Mouse (Mus musculus) limb, embryonic 14.5 days (tissue): ENCODE measurements around the gene Prdx2. TPM values are rescaled to one million over a fixed set of nuclear protein-coding genes. Genes with fewer than 3 reads are reported as not detected.

Experiments
- ATAC-seq: fragments of 200-750 bp; cut with Nextera tagmentation; 2 replicates; pipeline ENCODE4 v1.8.0; 2017; ENCODE audit warnings: low read depth, moderate number of reproducible peaks, moderate TSS enrichment; ENCODE audit not compliant: low FRiP score
- DNase-seq: peaks from one replicate; pipeline ENCODE4 v3.0.0-alpha.2; 2015; ENCODE audit warnings: low spot score
- H3K27ac ChIP-seq: fragments of 300-500 bp; sonication (generic); replicated peaks from 2 replicates; pipeline ENCODE4 v1.5.1; 2014; ENCODE audit warnings: low read depth, mild to moderate bottlenecking, low read length, moderate library complexity, mixed read lengths
- H3K27me3 ChIP-seq: fragments of 300-500 bp; sonication (generic); 2 replicates; pipeline ENCODE4 v1.6.1; 2014; ENCODE audit warnings: low read length, mixed read lengths; ENCODE audit not compliant: control insufficient read depth, insufficient read depth
- H3K36me3 ChIP-seq: fragments of 300-500 bp; sonication (generic); 2 replicates; pipeline ENCODE4 v1.6.1; 2014; ENCODE audit warnings: mild to moderate bottlenecking, low read length, moderate library complexity, mixed read lengths; ENCODE audit not compliant: control insufficient read depth, insufficient read depth
- H3K4me1 ChIP-seq: fragments of 300-500 bp; sonication (generic); 2 replicates; pipeline ENCODE4 v1.6.1; 2014; ENCODE audit warnings: antibody characterized with exemption, low read length, mixed read lengths; ENCODE audit not compliant: control insufficient read depth, insufficient read depth
- H3K4me2 ChIP-seq: fragments of 300-500 bp; sonication (generic); replicated peaks from 2 replicates; pipeline ENCODE4 v1.6.1; 2014; ENCODE audit warnings: low read depth, mild to moderate bottlenecking, low read length, moderate library complexity; ENCODE audit not compliant: severe bottlenecking
- H3K4me3 ChIP-seq: fragments of 300-500 bp; sonication (generic); replicated peaks from 2 replicates; pipeline ENCODE4 v1.5.1; 2014; ENCODE audit warnings: low read length
- H3K9ac ChIP-seq: fragments of 300-500 bp; sonication (generic); 2 replicates; pipeline ENCODE4 v1.6.1; 2014; ENCODE audit warnings: mild to moderate bottlenecking, low read depth, low read length, moderate library complexity; ENCODE audit not compliant: severe bottlenecking
- H3K9me3 ChIP-seq: fragments of 300-500 bp; sonication (generic); 2 replicates; pipeline ENCODE4 v1.6.1; 2016; ENCODE audit warnings: low read length; ENCODE audit not compliant: control insufficient read depth
- POLR2A ChIP-seq: fragments of 200-500 bp; IDR thresholded peaks from 2 replicates; pipeline ENCODE4 v1.8.0; 2012; ENCODE audit warnings: inconsistent platforms, mild to moderate bottlenecking, moderate library complexity, borderline replicate concordance; ENCODE audit not compliant: insufficient read depth, insufficient read length; ENCODE audit errors: extremely low read depth
- WGBS: fragments of 180-500 bp; shearing (Covaris S2); extraction: QIAGEN DNeasy Blood & Tissue Kit; methylation state at CpG from one replicate; pipeline ENCODE4 v1.1.7; 2014; 5-methylcytosine and 5-hydroxymethylcytosine counted together
- polyA plus RNA-seq, 2 experiments: library from polyadenylated mRNA; depleted of rRNA in 1 of 2; stranded (reverse) in 1 of 2; unstranded in 1 of 2; fragments of >200 nt; fragmentation: Nextera tagmentation in 1 of 2; extraction: Ambion mirVana in 1 of 2; gene quantifications; 2 replicates each; pipeline versions ENCODE4 v1.2.1 to v1.2.3; 2012 to 2014

Gene Prdx2
- polyA plus RNA-seq, 2 experiments: 405 to 839 TPM

- ATAC-seq (peak; percentile 34; the same call in 1 of the 2 replicates), DNase-seq (peak; percentile 34)
- WGBS: 1% methylated on average over 41 of the region's 50 CpGs
- Histone ChIP-seq H3K4me3 (peak within 1 kb of the TSS; percentile 40), H3K9me3 (no peaks in the 10 kb centered on the region), H3K27ac (no peak within 1 kb of the TSS), H3K9ac (0 out of 2 replicates have a peak within 1 kb of the TSS, but pooled peaks have one; percentile 16), H3K4me1 (peaks cover 6% of the 10 kb centered on the region), H3K4me2 (peak within 1 kb of the TSS; percentile 68), H3K36me3 (no peaks in the 10 kb centered on the region), H3K27me3 (peaks cover 54% of the 10 kb centered on the region)
- no peak for TF ChIP-seq POLR2A
These were observed 32.3 kb upstream of the Prdx2 start, which contains the start of gene Mast1 for GRCm38 (mm10) chr8:84936962-84937546. TSS of gene Mast1 (minus strand) at chr8:84937359.

- peaks cover 6% of the 10 kb centered on the region for H3K4me1 ChIP-seq
- ATAC-seq (no peak), DNase-seq (no peak)
- no peak for TF ChIP-seq POLR2A
- peaks cover 49% of the 10 kb centered on the region for H3K27me3 ChIP-seq
- no peaks in the 10 kb centered on the region for H3K9me3 ChIP-seq
- peak overlapping the region; percentile 68; the same call in 1 of the 2 replicates for H3K4me2 ChIP-seq
- H3K36me3 ChIP-seq: no peaks in the 10 kb centered on the region
- no peak overlapping the region for H3K9ac ChIP-seq
- 64% methylated on average over 13 of the region's 13 CpGs for WGBS
- H3K27ac ChIP-seq: no peak overlapping the region
- H3K4me3 ChIP-seq: peak overlapping the region; percentile 40
These were observed 31.5 kb upstream of the Prdx2 start for GRCm38 (mm10) chr8:84937620-84938485.

GRCm38 (mm10) chr8:84943699-84944098 is 25.7 kb upstream of the Prdx2 start:
- H3K9ac ChIP-seq: no peak overlapping the region
- no peaks in the 10 kb centered on the region for H3K9me3 ChIP-seq
- WGBS: 22% methylated on average over 4 of the region's 4 CpGs
- H3K4me2 ChIP-seq: no peak overlapping the region
- ATAC-seq (no peak), DNase-seq (no peak)
- peaks cover 44% of the 10 kb centered on the region for H3K27me3 ChIP-seq
- TF ChIP-seq POLR2A: no peak
- no peaks in the 10 kb centered on the region for H3K36me3 ChIP-seq
- peaks cover 6% of the 10 kb centered on the region; the same call in 1 of the 2 replicates for H3K4me1 ChIP-seq
- no peak overlapping the region for H3K27ac ChIP-seq
- H3K4me3 ChIP-seq: no peak overlapping the region

- no peaks in the 10 kb centered on the region for H3K36me3 ChIP-seq
- H3K4me2 ChIP-seq: no peak overlapping the region
- WGBS: 2% methylated on average over 26 of the region's 26 CpGs
- H3K27me3 ChIP-seq: peaks cover 44% of the 10 kb centered on the region
- H3K9me3 ChIP-seq: no peaks in the 10 kb centered on the region
- H3K4me3 ChIP-seq: no peak overlapping the region
- ATAC-seq (no peak), DNase-seq (peak; percentile 21)
- no peak for TF ChIP-seq POLR2A
- no peak overlapping the region for H3K9ac ChIP-seq
- H3K27ac ChIP-seq: no peak overlapping the region
- H3K4me1 ChIP-seq: peaks cover 6% of the 10 kb centered on the region; the same call in 1 of the 2 replicates
These were observed 24.8 kb upstream of the Prdx2 start for GRCm38 (mm10) chr8:84944478-84945160.

GRCm38 (mm10) chr8:84945235-84945632 is 24.2 kb upstream of the Prdx2 start:
- Histone ChIP-seq H3K4me1 (peaks cover 6% of the 10 kb centered on the region; the same call in 1 of the 2 replicates), H3K9ac (no peak overlapping the region), H3K36me3 (no peaks in the 10 kb centered on the region), H3K4me3 (no peak overlapping the region; the same call in 1 of the 2 replicates), H3K27ac (no peak overlapping the region), H3K4me2 (0 out of 2 replicates have a peak overlapping the region, but pooled peaks have one; percentile 69), H3K27me3 (peaks cover 48% of the 10 kb centered on the region), H3K9me3 (no peaks in the 10 kb centered on the region)
- no peak for ATAC-seq
- TF ChIP-seq POLR2A: no peak
- 10% methylated on average over 11 of the region's 11 CpGs for WGBS
- DNase-seq: no peak
